ENCODE assay signal across 10 mouse cellular contexts in the genomic region with DNA sequence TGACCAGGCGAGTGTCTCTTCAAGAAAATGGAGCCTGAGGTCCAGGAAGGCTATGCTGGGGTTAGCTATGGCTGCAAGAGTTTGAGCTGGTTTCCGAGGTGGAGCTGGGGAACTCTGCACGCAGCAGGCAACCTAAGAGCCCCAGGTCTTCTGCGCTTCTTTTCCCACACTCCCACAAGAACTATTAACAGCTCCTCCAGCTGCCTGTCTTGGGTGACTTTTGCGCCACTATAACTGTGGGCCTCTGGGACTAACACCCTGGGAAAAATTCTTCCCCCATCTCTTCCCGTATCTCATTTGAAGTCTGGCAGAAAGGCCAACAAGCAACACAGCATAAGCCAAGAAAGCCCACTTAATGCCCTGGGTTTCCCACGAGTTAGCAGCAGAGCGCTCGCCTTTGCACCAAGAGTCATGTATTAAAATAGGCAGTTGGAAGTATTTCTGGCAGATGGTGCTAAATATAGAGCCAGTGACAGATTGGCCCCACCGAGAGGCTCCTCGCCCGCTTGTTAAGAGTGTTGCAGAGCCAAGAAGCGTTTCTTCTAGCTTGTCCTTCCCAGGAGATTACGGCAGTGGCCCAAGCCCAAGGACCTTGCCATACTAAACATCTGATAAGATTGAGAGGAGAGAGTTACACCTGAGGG.
DNase-seq lines count a peak whose midpoint lies in the region; ATAC-seq and TF ChIP-seq lines count a peak whose summit lies in the region.
"Had no signal": no experiment of that assay in that cellular context is flagged by ENCODE, and none has a peak within 500 bp of the region (broad histone marks: within the 10 kb centered on the region; RNA-seq: fewer than 3 reads in every experiment).

No protein-coding gene starts in this region.

- H3K4me3 ChIP-seq in gastrocnemius, adult 2 months, result peak overlapping the region; percentile 57
- H3K4me3 ChIP-seq in heart, postnatal 0 days (ENCODE audit: low read depth, low read length), result no peak overlapping the region
- H3K4me3 ChIP-seq: forebrain, embryonic 13.5 days had no signal

- intact Hi-C loops in heart, postnatal 25 days (cut with DNase I), result no loop called here
- intact Hi-C loops in gastrocnemius, adult 2 months (cut with DNase I), result loop anchor here (2.0 kb wide), 2 partner anchors 42 to 64 kb away; no protein-coding TSS in a partner anchor

- H3K27ac ChIP-seq in gastrocnemius, adult 2 months, result peak overlapping the region; percentile 88
- peak overlapping the region; percentile 84 for H3K27ac ChIP-seq in heart, postnatal 0 days (ENCODE audit: low read depth)
- H3K27ac ChIP-seq: forebrain, embryonic 13.5 days had no signal

- TF ChIP-seq EP300 in heart, postnatal 0 days (IDR thresholded peaks at IDR 0.05; ENCODE audit: low read depth), result 0 out of 2 replicates have a peak, but pooled peaks have one; percentile 34

- no peaks in the 10 kb centered on the region for H3K36me3 ChIP-seq in heart, postnatal 0 days (replicated peaks; ENCODE audit: control insufficient read depth, insufficient read depth, low read length)

- peak overlapping the region; percentile 46 for H3K4me2 ChIP-seq in heart, postnatal 0 days (ENCODE audit: low read depth, low read length)
- H3K4me2 ChIP-seq: forebrain, embryonic 13.5 days had no signal

- 29% methylated on average over 14 of the region's 14 CpGs for WGBS in heart, postnatal 0 days

- H3K27me3 ChIP-seq in heart, postnatal 0 days (ENCODE audit: control insufficient read depth, insufficient read depth, low read length), result no peaks in the 10 kb centered on the region
- H3K27me3 ChIP-seq: forebrain, embryonic 13.5 days had no signal

- no peak overlapping the region for H3K9ac ChIP-seq in heart, postnatal 0 days (replicated peaks; ENCODE audit: low read depth, low read length)
- H3K9ac ChIP-seq: forebrain, embryonic 13.5 days had no signal

- no peaks in the 10 kb centered on the region for H3K9me3 ChIP-seq in heart, postnatal 0 days (replicated peaks; ENCODE audit: control insufficient read depth, low read length)
- H3K9me3 ChIP-seq: forebrain, embryonic 13.5 days had no signal

- TF ChIP-seq CTCF in gastrocnemius, adult 2 months (IDR thresholded peaks at IDR 0.05), result no peak
- no peak for TF ChIP-seq CTCF in heart, postnatal 0 days (IDR thresholded peaks at IDR 0.05; ENCODE audit: low read depth)

- H3K4me1 ChIP-seq in heart, postnatal 0 days (ENCODE audit: control insufficient read depth, insufficient read depth), result peaks cover 13% of the 10 kb centered on the region
- H3K4me1 ChIP-seq: forebrain, embryonic 13.5 days had no signal

- DNase-seq in heart, adult 11 months, result peak; percentile 94
- DNase-seq in heart, postnatal 25 days (ENCODE audit: low spot score), result no peak
- peak; percentile 58 for DNase-seq in cerebellum, adult 11 months
- DNase-seq in gastrocnemius, adult 2 months, result peak; percentile 73
- peak; percentile 77 for DNase-seq in heart, postnatal 0 days (ENCODE audit: low spot score)
- no peak for DNase-seq in natural killer cell, adult 2 months (ENCODE audit: low spot score in 2 of 2)
- DNase-seq in urinary bladder, postnatal 14 days (ENCODE audit: low spot score), result no peak
- no peak for DNase-seq in Muller cell, postnatal 12 days (ENCODE audit: inconsistent ontology term)
- DNase-seq: kidney, postnatal 25 days had no signal

- peak; percentile 92 for ATAC-seq in heart, postnatal 0 days (ENCODE audit: insufficient read depth, low read depth)
- ATAC-seq: forebrain, embryonic 13.5 days had no signal

Comparison
In these comparisons a context has a peak if more than half of its experiments do, and no peak if none do; other contexts are left out.
1. DNase-seq: peak in heart, adult 11 months (single experiment), cerebellum, adult 11 months (single experiment), gastrocnemius, adult 2 months (single experiment) and heart, postnatal 0 days (single experiment); none in heart, postnatal 25 days (single experiment), natural killer cell, adult 2 months (0 of 2), urinary bladder, postnatal 14 days (single experiment) and Muller cell, postnatal 12 days (single experiment).